Mouse (Mus musculus): ENCODE results near the gene Dlat.

Dlat gene

GRCm38 (mm10) chr9:50593544-50593943, 66.0 kb downstream of the Dlat start:
- DNase-seq (ENCODE audit: low spot score), result no peak

GRCm38 (mm10) chr9:50592955-50593354, 66.6 kb downstream of the Dlat start:
- DNase-seq (ENCODE audit: low spot score), result no peak

- no peak for DNase-seq (ENCODE audit: low spot score)
Measured at GRCm38 (mm10) chr9:50590856-50591518, 68.6 kb downstream of the Dlat start.

- DNase-seq (ENCODE audit: low spot score), result no peak
Measured at GRCm38 (mm10) chr9:50586955-50587354, 72.6 kb downstream of the Dlat start.

GRCm38 (mm10) chr9:50585145-50585818, 74.3 kb downstream of the Dlat start:
- DNase-seq (ENCODE audit: low spot score), result no peak

Measured in layer of hippocampus, adult 9-10 months (tissue).